Mouse (Mus musculus): ENCODE data around the gene Bri3. TPM values are rescaled to one million over a fixed set of nuclear protein-coding genes. Genes with fewer than 3 reads are reported as not detected.

The Bri3 gene
- polyA plus RNA-seq, 1 experiment from 2014 or later, result 123 TPM

- H3K4me2 ChIP-seq (replicated peaks), result no peak overlapping the region
- peaks cover 21% of the 10 kb centered on the region for H3K4me1 ChIP-seq (replicated peaks; ENCODE audit: control insufficient read depth, insufficient read depth, low read length)
- H3K27ac ChIP-seq, result no peak overlapping the region
- no peak for DNase-seq (ENCODE audit: low spot score)
- H3K4me3 ChIP-seq (replicated peaks; ENCODE audit: low read length), result no peak overlapping the region
- 27% methylated on average over 11 of the region's 11 CpGs for WGBS
- no peak overlapping the region for H3K9ac ChIP-seq
- ATAC-seq (ENCODE audit: low FRiP score), result no peak
- H3K9me3 ChIP-seq (ENCODE audit: control insufficient read depth, low read length), result no peaks in the 10 kb centered on the region
- no peaks in the 10 kb centered on the region for H3K36me3 ChIP-seq (replicated peaks; ENCODE audit: control insufficient read depth, insufficient read depth)
- no peaks in the 10 kb centered on the region for H3K27me3 ChIP-seq (ENCODE audit: control insufficient read depth, insufficient read depth, low read length)
Observed at GRCm38 (mm10) chr5:144226220-144226619, 18.0 kb upstream of the Bri3 start.

DNA sequence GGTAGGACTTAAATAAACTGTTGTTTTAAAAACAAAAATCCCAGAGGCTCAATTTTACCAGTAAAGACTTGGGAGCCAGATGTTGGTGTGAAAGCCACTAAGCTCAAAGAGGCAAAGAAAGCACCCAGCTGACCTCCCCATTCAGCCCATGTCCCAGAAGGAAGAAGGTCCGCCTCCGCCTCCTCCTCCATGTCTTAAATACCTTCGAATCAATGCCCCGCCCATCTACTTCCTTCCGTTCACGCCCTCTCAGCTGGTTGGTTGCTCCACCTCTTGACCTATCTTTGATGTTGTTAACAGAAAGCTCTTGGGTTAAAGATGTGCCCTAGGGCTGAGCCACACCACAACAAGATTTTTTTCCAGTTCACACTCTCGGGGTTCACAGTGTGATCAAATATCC is 14.0 kb upstream of the Bri3 start:
- DNase-seq (ENCODE audit: low spot score), result no peak
- Histone ChIP-seq H3K4me2 (replicated peaks) (no peak overlapping the region), H3K36me3 (replicated peaks; ENCODE audit: control insufficient read depth, insufficient read depth) (no peaks in the 10 kb centered on the region), H3K27me3 (ENCODE audit: control insufficient read depth, insufficient read depth, low read length) (no peaks in the 10 kb centered on the region), H3K9me3 (ENCODE audit: control insufficient read depth, low read length) (no peaks in the 10 kb centered on the region), H3K4me1 (replicated peaks; ENCODE audit: control insufficient read depth, insufficient read depth, low read length) (no peaks in the 10 kb centered on the region), H3K27ac (no peak overlapping the region), H3K4me3 (replicated peaks; ENCODE audit: low read length) (no peak overlapping the region), H3K9ac (no peak overlapping the region)
- no peak for ATAC-seq (ENCODE audit: low FRiP score)
- WGBS, result 93% methylated on average over 7 of the region's 7 CpGs

GRCm38 (mm10) chr5:144231410-144231809 is 12.8 kb upstream of the Bri3 start:
- H3K9ac ChIP-seq, result no peak overlapping the region
- 75% methylated on average over 1 of the region's 1 CpGs for whole genome bisulfite sequencing
- ATAC-seq (ENCODE audit: low FRiP score) (no peak), DNase-seq (ENCODE audit: low spot score) (no peak)
- no peaks in the 10 kb centered on the region for H3K4me1 ChIP-seq (replicated peaks; ENCODE audit: control insufficient read depth, insufficient read depth, low read length)
- H3K4me3 ChIP-seq (replicated peaks; ENCODE audit: low read length), result no peak overlapping the region
- no peak overlapping the region for H3K4me2 ChIP-seq (replicated peaks)
- no peaks in the 10 kb centered on the region for H3K27me3 ChIP-seq (ENCODE audit: control insufficient read depth, insufficient read depth, low read length)
- H3K9me3 ChIP-seq (ENCODE audit: control insufficient read depth, low read length), result no peaks in the 10 kb centered on the region
- H3K36me3 ChIP-seq (replicated peaks; ENCODE audit: control insufficient read depth, insufficient read depth), result no peaks in the 10 kb centered on the region
- no peak overlapping the region for H3K27ac ChIP-seq

GRCm38 (mm10) chr5:144232531-144232930 is 11.7 kb upstream of the Bri3 start:
- H3K9ac ChIP-seq, result no peak overlapping the region
- H3K9me3 ChIP-seq (ENCODE audit: control insufficient read depth, low read length), result no peaks in the 10 kb centered on the region
- 89% methylated on average over 5 of the region's 5 CpGs for WGBS
- no peak for DNase-seq (ENCODE audit: low spot score)
- H3K27ac ChIP-seq, result no peak overlapping the region
- ATAC-seq (ENCODE audit: low FRiP score), result no peak
- H3K4me1 ChIP-seq (replicated peaks; ENCODE audit: control insufficient read depth, insufficient read depth, low read length), result no peaks in the 10 kb centered on the region
- H3K4me2 ChIP-seq (replicated peaks), result no peak overlapping the region
- no peak overlapping the region for H3K4me3 ChIP-seq (replicated peaks; ENCODE audit: low read length)
- no peaks in the 10 kb centered on the region for H3K27me3 ChIP-seq (ENCODE audit: control insufficient read depth, insufficient read depth, low read length)
- H3K36me3 ChIP-seq (replicated peaks; ENCODE audit: control insufficient read depth, insufficient read depth), result no peaks in the 10 kb centered on the region

DNA sequence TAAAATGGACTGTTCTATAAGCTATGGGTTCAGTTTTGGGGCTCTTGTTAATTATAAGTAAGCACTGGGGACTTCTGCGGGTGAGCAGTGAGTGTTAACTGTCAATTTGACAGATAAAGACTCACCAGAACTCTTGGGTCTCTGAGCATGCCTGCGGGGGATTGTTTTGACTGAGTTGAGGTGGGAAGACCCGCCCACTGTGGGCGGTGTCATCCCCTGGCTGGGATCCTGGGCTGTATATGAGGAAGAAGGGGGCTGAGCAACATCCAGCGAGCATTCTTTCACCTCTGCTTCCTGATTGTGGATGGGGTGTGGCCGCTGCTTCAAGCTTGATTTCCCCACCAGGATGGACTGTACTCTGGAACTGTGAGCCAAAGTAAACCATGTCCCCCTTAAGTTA is 10.0 kb upstream of the Bri3 start:
- no peaks in the 10 kb centered on the region for H3K9me3 ChIP-seq (ENCODE audit: control insufficient read depth, low read length)
- no peak for ATAC-seq (ENCODE audit: low FRiP score)
- WGBS, result 83% methylated on average over 6 of the region's 6 CpGs

DNA sequence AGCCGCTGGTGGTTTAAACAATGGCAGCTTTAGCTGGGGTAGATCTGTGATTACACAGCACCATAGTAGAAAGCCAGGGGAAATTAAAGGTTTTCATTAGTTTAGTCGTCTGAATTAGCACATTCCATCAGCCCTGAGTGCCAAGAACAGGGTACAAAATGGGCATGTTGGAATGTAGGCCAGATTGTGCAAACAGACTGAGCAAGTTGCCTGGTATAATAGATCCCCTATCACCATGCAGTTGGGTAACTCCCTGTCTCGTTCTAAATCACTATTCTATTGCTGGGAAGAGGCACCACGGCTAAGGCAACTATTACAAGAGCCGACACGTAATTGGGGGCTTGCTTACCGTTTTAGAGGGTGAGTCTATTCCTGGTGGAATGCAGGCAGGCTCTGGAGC is 9.5 kb upstream of the Bri3 start:
- Histone ChIP-seq H3K4me1 (replicated peaks; ENCODE audit: control insufficient read depth, insufficient read depth, low read length) (no peaks in the 10 kb centered on the region), H3K9ac (no peak overlapping the region), H3K36me3 (replicated peaks; ENCODE audit: control insufficient read depth, insufficient read depth) (no peaks in the 10 kb centered on the region), H3K27ac (no peak overlapping the region), H3K27me3 (ENCODE audit: control insufficient read depth, insufficient read depth, low read length) (no peaks in the 10 kb centered on the region), H3K4me3 (replicated peaks; ENCODE audit: low read length) (no peak overlapping the region), H3K4me2 (replicated peaks) (no peak overlapping the region), H3K9me3 (ENCODE audit: control insufficient read depth, low read length) (no peaks in the 10 kb centered on the region)
- 86% methylated on average over 7 of the region's 7 CpGs for WGBS
- ATAC-seq (ENCODE audit: low FRiP score), result no peak
- no peak for DNase-seq (ENCODE audit: low spot score)

More for the DNA sequence above, 10.0 kb upstream of the Bri3 start:
- H3K36me3 ChIP-seq (replicated peaks; ENCODE audit: control insufficient read depth, insufficient read depth), result no peaks in the 10 kb centered on the region
- no peak for DNase-seq (ENCODE audit: low spot score)
- H3K9ac ChIP-seq, result no peak overlapping the region
- H3K4me1 ChIP-seq (replicated peaks; ENCODE audit: control insufficient read depth, insufficient read depth, low read length), result no peaks in the 10 kb centered on the region
- no peak overlapping the region for H3K4me2 ChIP-seq (replicated peaks)
- no peak overlapping the region for H3K4me3 ChIP-seq (replicated peaks; ENCODE audit: low read length)
- no peaks in the 10 kb centered on the region for H3K27me3 ChIP-seq (ENCODE audit: control insufficient read depth, insufficient read depth, low read length)
- no peak overlapping the region for H3K27ac ChIP-seq

GRCm38 (mm10) chr5:144238969-144239368 is 5.3 kb upstream of the Bri3 start:
- H3K4me3 ChIP-seq (replicated peaks; ENCODE audit: low read length), result no peak overlapping the region
- H3K36me3 ChIP-seq (replicated peaks; ENCODE audit: control insufficient read depth, insufficient read depth), result no peaks in the 10 kb centered on the region
- no peak overlapping the region for H3K27ac ChIP-seq
- ATAC-seq (ENCODE audit: low FRiP score), result no peak
- 80% methylated on average over 1 of the region's 1 CpGs for WGBS
- no peak for DNase-seq (ENCODE audit: low spot score)
- H3K27me3 ChIP-seq (ENCODE audit: control insufficient read depth, insufficient read depth, low read length), result no peaks in the 10 kb centered on the region
- no peaks in the 10 kb centered on the region for H3K9me3 ChIP-seq (ENCODE audit: control insufficient read depth, low read length)
- H3K4me1 ChIP-seq (replicated peaks; ENCODE audit: control insufficient read depth, insufficient read depth, low read length), result no peaks in the 10 kb centered on the region
- H3K9ac ChIP-seq, result no peak overlapping the region
- no peak overlapping the region for H3K4me2 ChIP-seq (replicated peaks)

DNA sequence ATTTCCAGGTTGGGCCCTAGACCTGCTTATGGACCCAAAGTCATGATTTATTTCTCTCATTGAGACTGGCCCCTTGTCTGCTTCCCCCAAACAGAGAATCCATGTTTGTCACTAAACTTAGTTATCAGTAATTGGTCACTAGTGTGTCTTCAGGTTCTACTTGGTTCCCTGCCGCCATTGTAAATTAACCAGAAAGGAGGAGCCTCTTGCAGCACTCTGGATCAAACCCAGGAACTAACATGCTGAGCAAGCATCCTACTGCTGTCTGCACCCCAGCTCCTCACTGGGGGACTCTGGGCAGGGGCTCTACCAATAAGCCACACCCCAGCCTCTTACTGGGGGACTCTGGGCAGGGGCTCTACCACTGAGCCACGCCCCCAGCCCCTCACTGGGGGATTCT is 1.4 kb downstream of the Bri3 start:
- no peaks in the 10 kb centered on the region for H3K4me1 ChIP-seq (replicated peaks; ENCODE audit: control insufficient read depth, insufficient read depth, low read length)
- ATAC-seq (ENCODE audit: low FRiP score) (no peak), DNase-seq (ENCODE audit: low spot score) (no peak)
- H3K9me3 ChIP-seq (ENCODE audit: control insufficient read depth, low read length), result no peaks in the 10 kb centered on the region
- 75% methylated on average over 2 of the region's 2 CpGs for WGBS
- no peak overlapping the region for H3K4me3 ChIP-seq (replicated peaks; ENCODE audit: low read length)
- no peak overlapping the region for H3K9ac ChIP-seq
- H3K4me2 ChIP-seq (replicated peaks), result no peak overlapping the region
- H3K27me3 ChIP-seq (ENCODE audit: control insufficient read depth, insufficient read depth, low read length), result no peaks in the 10 kb centered on the region
- H3K36me3 ChIP-seq (replicated peaks; ENCODE audit: control insufficient read depth, insufficient read depth), result no peaks in the 10 kb centered on the region
- no peak overlapping the region for H3K27ac ChIP-seq

GRCm38 (mm10) chr5:144246669-144247068 is 2.4 kb downstream of the Bri3 start:
- ATAC-seq (ENCODE audit: low FRiP score) (no peak), DNase-seq (ENCODE audit: low spot score) (no peak)
- 88% methylated on average over 7 of the region's 7 CpGs for WGBS
- H3K4me1 ChIP-seq (replicated peaks; ENCODE audit: control insufficient read depth, insufficient read depth, low read length), result no peaks in the 10 kb centered on the region
- no peak overlapping the region for H3K27ac ChIP-seq
- no peak overlapping the region for H3K4me3 ChIP-seq (replicated peaks; ENCODE audit: low read length)
- no peaks in the 10 kb centered on the region for H3K36me3 ChIP-seq (replicated peaks; ENCODE audit: control insufficient read depth, insufficient read depth)
- H3K9me3 ChIP-seq (ENCODE audit: control insufficient read depth, low read length), result no peaks in the 10 kb centered on the region
- H3K27me3 ChIP-seq (ENCODE audit: control insufficient read depth, insufficient read depth, low read length), result no peaks in the 10 kb centered on the region
- H3K9ac ChIP-seq, result no peak overlapping the region
- H3K4me2 ChIP-seq (replicated peaks), result no peak overlapping the region

GRCm38 (mm10) chr5:144247307-144247706 is 3.1 kb downstream of the Bri3 start:
- no peak for ATAC-seq (ENCODE audit: low FRiP score)
- Histone ChIP-seq H3K9me3 (ENCODE audit: control insufficient read depth, low read length) (no peaks in the 10 kb centered on the region), H3K4me2 (replicated peaks) (no peak overlapping the region), H3K27me3 (ENCODE audit: control insufficient read depth, insufficient read depth, low read length) (no peaks in the 10 kb centered on the region), H3K9ac (no peak overlapping the region), H3K27ac (no peak overlapping the region), H3K4me1 (replicated peaks; ENCODE audit: control insufficient read depth, insufficient read depth, low read length) (no peaks in the 10 kb centered on the region), H3K4me3 (replicated peaks; ENCODE audit: low read length) (no peak overlapping the region), H3K36me3 (replicated peaks; ENCODE audit: control insufficient read depth, insufficient read depth) (no peaks in the 10 kb centered on the region)
- DNase-seq (ENCODE audit: low spot score), result no peak
- WGBS, result 82% methylated on average over 10 of the region's 10 CpGs
